Comparison of ENCODE assay signal across 9 mouse cellular contexts in the genomic region with DNA sequence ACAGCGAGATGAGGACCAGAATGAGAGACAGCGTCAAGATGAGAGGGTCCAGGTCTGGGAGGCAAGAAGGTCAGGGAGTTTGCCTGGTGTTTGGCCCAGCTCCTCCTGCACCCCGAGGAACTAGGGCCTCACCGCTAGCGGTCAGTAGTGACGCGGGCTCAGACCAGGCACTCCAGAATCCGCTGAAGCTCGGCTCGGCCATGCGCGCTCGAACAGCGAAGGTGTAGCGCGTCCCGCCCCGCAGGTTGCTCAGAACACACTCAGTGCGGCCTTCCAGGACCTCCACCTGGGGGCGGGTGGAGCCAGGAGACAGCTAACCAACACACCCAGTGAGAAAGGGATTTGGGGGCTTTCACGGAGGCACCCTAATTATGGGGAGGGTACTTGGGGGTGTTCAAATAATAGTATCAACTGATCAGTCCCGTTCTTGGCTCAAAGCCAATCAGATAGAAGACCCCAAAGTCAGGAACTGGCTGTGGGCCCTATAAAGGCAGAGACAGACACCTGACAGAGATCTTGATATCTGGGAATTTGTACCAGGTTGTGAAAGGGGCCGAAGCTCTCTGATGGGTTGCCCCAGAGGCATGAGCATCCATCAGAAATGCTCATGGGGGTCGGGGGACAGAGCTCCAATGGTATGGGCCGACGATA. TPM values are rescaled to one million over a fixed set of nuclear protein-coding genes. Genes with fewer than 3 reads are reported as not detected.
A peak's percentile ranks its signal among the peaks of the same experiment; 100 is the strongest.
DNase-seq lines count a peak whose midpoint lies in the region; ATAC-seq lines count a peak whose summit lies in the region.
"Had no signal": no experiment of that assay in that cellular context is flagged by ENCODE, and none has a peak within 500 bp of the region (broad histone marks: within the 10 kb centered on the region; RNA-seq: fewer than 3 reads in every experiment).

No protein-coding gene starts in this region.

- peak overlapping the region; percentile 68 for H3K4me3 ChIP-seq in liver, embryonic 16.5 days (ENCODE audit: low read depth, low read length)

- H3K27me3 ChIP-seq in liver, embryonic 16.5 days (ENCODE audit: control insufficient read depth, insufficient read depth, low read depth, low read length): peaks cover 7% of the 10 kb centered on the region; the same call in 1 of the 2 replicates

- 35% methylated on average over 26 of the region's 26 CpGs for WGBS in liver, embryonic 16.5 days (ENCODE audit: insufficient replicate concordance)

- peak overlapping the region; percentile 80 for H3K4me2 ChIP-seq in liver, embryonic 16.5 days (ENCODE audit: low read depth, low read length)

- peaks cover 39% of the 10 kb centered on the region for H3K36me3 ChIP-seq in liver, embryonic 16.5 days (ENCODE audit: control insufficient read depth, insufficient read depth)

- peak overlapping the region; percentile 74 for H3K9ac ChIP-seq in liver, embryonic 16.5 days (ENCODE audit: low read depth, low read length)

- peaks cover 50% of the 10 kb centered on the region for H3K4me1 ChIP-seq in liver, embryonic 16.5 days (ENCODE audit: control insufficient read depth, low read depth, low read length)

- peak; percentile 60 for DNase-seq in cerebellum, adult 9-11 months
- DNase-seq in cerebellum, adult 9-10 months: no peak
- peak; percentile 22 to 23 for DNase-seq in urinary bladder, adult 18-20 months (ENCODE audit: low spot score in 2 of 2)
- DNase-seq in urinary bladder, postnatal 25 days (ENCODE audit: low spot score): no peak
- no peak for DNase-seq in spleen, postnatal 10 days (ENCODE audit: low spot score in 2 of 2)
- no peak for DNase-seq in layer of hippocampus, postnatal 36 days
- no peak for DNase-seq in thymus, postnatal 0 days (ENCODE audit: low spot score)

- ATAC-seq in liver, embryonic 16.5 days (ENCODE audit: low read depth): no peak

- no peaks in the 10 kb centered on the region for H3K9me3 ChIP-seq in liver, embryonic 16.5 days (replicated peaks; ENCODE audit: control insufficient read depth, low read length)

- peak overlapping the region; percentile 91 for H3K27ac ChIP-seq in liver, embryonic 16.5 days (ENCODE audit: low read length)

RNA-seq across cellular contexts. Expression of gene Epor, which starts 2.6 kb away (rescaled TPM):
- 115 and 116 TPM in 2 replicates for polyA plus RNA-seq in liver, embryonic 16.5 days (2015; fragmentation: Nextera tagmentation; extraction: Ambion mirVana)
- 10 to 100 TPM in 1 of 2 experiments, 1 to 10 TPM in 1; 9.1 to 10.6 TPM for total RNA-seq in layer of hippocampus, postnatal 36 days (2021)
- 2.5 and 3.1 TPM in 2 replicates for polyA plus RNA-seq in thymus, postnatal 0 days (2015; fragmentation: Nextera tagmentation; extraction: Ambion mirVana)

RNA-seq across cellular contexts. Expression of gene Swsap1, which starts 5.1 kb away (rescaled TPM):
- polyA plus RNA-seq in liver, embryonic 16.5 days (2015; fragmentation: Nextera tagmentation; extraction: Ambion mirVana): 2.1 and 2.3 TPM in 2 replicates
- 10 to 100 TPM; 14.7 to 15.9 TPM for total RNA-seq in layer of hippocampus, postnatal 36 days (2021)
- polyA plus RNA-seq in thymus, postnatal 0 days (2015; fragmentation: Nextera tagmentation; extraction: Ambion mirVana): 5.3 and 5.9 TPM in 2 replicates

RNA-seq across cellular contexts. Expression of gene Plppr2, which starts 23.9 kb away (rescaled TPM):
- 0.96 and 1.4 TPM in 2 replicates for polyA plus RNA-seq in liver, embryonic 16.5 days (2015; fragmentation: Nextera tagmentation; extraction: Ambion mirVana)
- 100 to 1,000 TPM; 303 to 315 TPM for total RNA-seq in layer of hippocampus, postnatal 36 days (2021)
- 0.36 and 0.51 TPM in 2 replicates for polyA plus RNA-seq in thymus, postnatal 0 days (2015; fragmentation: Nextera tagmentation; extraction: Ambion mirVana)

RNA-seq across cellular contexts. Expression of gene Rgl3, which starts 28.6 kb away (rescaled TPM):
- 0.14 and 0.32 TPM in 2 replicates for polyA plus RNA-seq in liver, embryonic 16.5 days (2015; fragmentation: Nextera tagmentation; extraction: Ambion mirVana)
- 1 to 10 TPM; 1.7 to 1.9 TPM for total RNA-seq in layer of hippocampus, postnatal 36 days (2021)
- 2.8 and 3.8 TPM in 2 replicates for polyA plus RNA-seq in thymus, postnatal 0 days (2015; fragmentation: Nextera tagmentation; extraction: Ambion mirVana)
- total RNA-seq: common myeloid progenitor, adult 5-6 weeks had no signal

RNA-seq across cellular contexts. Expression of gene Tmem205, which starts 33.3 kb away (rescaled TPM):
- polyA plus RNA-seq in liver, embryonic 16.5 days (2015; fragmentation: Nextera tagmentation; extraction: Ambion mirVana): 172 and 194 TPM in 2 replicates
- 10 to 100 TPM; 41.0 to 44.6 TPM for total RNA-seq in layer of hippocampus, postnatal 36 days (2021)
- polyA plus RNA-seq in thymus, postnatal 0 days (2015; fragmentation: Nextera tagmentation; extraction: Ambion mirVana): 29.6 and 31.1 TPM in 2 replicates

Comparison
In these comparisons a context has a peak if more than half of its experiments do, and no peak if none do; other contexts are left out.
1. DNase-seq: peak in cerebellum, adult 9-11 months (single experiment) and urinary bladder, adult 18-20 months (2 of 2); none in cerebellum, adult 9-10 months (single experiment), urinary bladder, postnatal 25 days (single experiment), spleen, postnatal 10 days (0 of 2), layer of hippocampus, postnatal 36 days (0 of 2) and thymus, postnatal 0 days (single experiment).
2. RNA of gene Epor, which starts 2.6 kb away (polyA plus RNA-seq): 115 to 116 TPM in liver, embryonic 16.5 days; 2.5 to 3.1 TPM in thymus, postnatal 0 days; every median in the first group is over 10 times any median in the second.